15 mouse cellular contexts compared by ENCODE assay signal in the genomic region with DNA sequence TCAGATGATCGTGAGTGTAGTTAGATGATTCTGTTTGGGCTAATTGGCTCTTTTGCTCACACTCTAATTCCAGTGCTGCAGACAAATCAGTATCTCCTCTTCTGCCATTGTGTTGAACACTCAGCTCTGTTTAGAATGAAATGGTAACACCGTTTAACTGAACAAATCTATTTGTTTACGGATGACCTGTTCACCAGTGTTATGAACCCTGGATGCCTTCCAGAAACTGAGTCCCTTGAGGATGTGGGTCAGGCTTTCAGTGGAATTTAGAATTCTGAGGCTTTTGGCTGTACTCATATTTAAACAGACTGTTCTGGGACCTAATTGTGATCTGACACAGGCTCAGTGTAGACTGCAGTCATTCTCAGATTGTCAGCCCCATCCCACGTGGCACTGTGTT.
DNase-seq lines count a peak whose midpoint lies in the region; ATAC-seq lines count a peak whose summit lies in the region.
"Had no signal": no experiment of that assay in that cellular context is flagged by ENCODE, and none has a peak within 500 bp of the region (broad histone marks: within the 10 kb centered on the region; RNA-seq: fewer than 3 reads in every experiment).

No protein-coding gene starts in this region.

- no peak overlapping the region for H3K9ac ChIP-seq in heart, embryonic 11.5 days (ENCODE audit: low read depth, low read length)
- H3K9ac ChIP-seq: embryonic facial prominence, embryonic 13.5 days; heart, embryonic 13.5 days; hindbrain, embryonic 13.5 days; intestine, embryonic 15.5 days had no signal

- H3K4me1 ChIP-seq in heart, embryonic 11.5 days (ENCODE audit: control insufficient read depth, insufficient read depth, low read length): no peaks in the 10 kb centered on the region
- H3K4me1 ChIP-seq: embryonic facial prominence, embryonic 13.5 days; forebrain, embryonic 10.5 days; heart, embryonic 13.5 days; hindbrain, embryonic 13.5 days; intestine, embryonic 15.5 days had no signal

- H3K4me3 ChIP-seq in heart, embryonic 11.5 days (ENCODE audit: low read depth, low read length): no peak overlapping the region
- H3K4me3 ChIP-seq: embryonic facial prominence, embryonic 13.5 days; forebrain, embryonic 10.5 days; heart, embryonic 13.5 days; hindbrain, embryonic 13.5 days; intestine, embryonic 15.5 days had no signal

- H3K27me3 ChIP-seq in heart, embryonic 11.5 days (ENCODE audit: control insufficient read depth, insufficient read depth, low read length): no peaks in the 10 kb centered on the region
- H3K27me3 ChIP-seq: embryonic facial prominence, embryonic 13.5 days; heart, embryonic 13.5 days; hindbrain, embryonic 13.5 days; intestine, embryonic 15.5 days had no signal

- H3K4me2 ChIP-seq in heart, embryonic 11.5 days: no peak overlapping the region
- H3K4me2 ChIP-seq: embryonic facial prominence, embryonic 13.5 days; heart, embryonic 13.5 days; hindbrain, embryonic 13.5 days; intestine, embryonic 15.5 days; liver, embryonic 11.5 days had no signal

- H3K36me3 ChIP-seq in heart, embryonic 11.5 days (ENCODE audit: control insufficient read depth, insufficient read depth, low read length): no peaks in the 10 kb centered on the region
- H3K36me3 ChIP-seq: embryonic facial prominence, embryonic 13.5 days; forebrain, embryonic 10.5 days; heart, embryonic 13.5 days; hindbrain, embryonic 13.5 days; intestine, embryonic 15.5 days had no signal

- WGBS in heart, embryonic 11.5 days (ENCODE audit: insufficient replicate concordance): 64% methylated on average over 4 of the region's 4 CpGs

- no peak for ATAC-seq in heart, embryonic 11.5 days (replicated peaks; ENCODE audit: insufficient number of reproducible peaks, low FRiP score, low TSS enrichment)
- ATAC-seq: intestine, embryonic 15.5 days had no signal

- H3K9me3 ChIP-seq in heart, embryonic 11.5 days (replicated peaks; ENCODE audit: control insufficient read depth, low read length): no peaks in the 10 kb centered on the region
- H3K9me3 ChIP-seq: embryonic facial prominence, embryonic 13.5 days; forebrain, embryonic 10.5 days; heart, embryonic 13.5 days; hindbrain, embryonic 13.5 days; intestine, embryonic 15.5 days had no signal

- no peak overlapping the region for H3K27ac ChIP-seq in heart, embryonic 11.5 days (ENCODE audit: low read depth, low read length)
- H3K27ac ChIP-seq: embryonic facial prominence, embryonic 13.5 days; forebrain, embryonic 10.5 days; heart, embryonic 13.5 days; hindbrain, embryonic 13.5 days; intestine, embryonic 15.5 days had no signal

- intact Hi-C loops in heart, postnatal 10 days (cut with DNase I): no loop called here
- intact Hi-C loops in left cerebral cortex, postnatal 4 days (cut with DNase I): no loop called here

- DNase-seq in adrenal gland, adult 2 months: peak; percentile 2
- DNase-seq in adrenal gland, adult 8-10 months: no peak
- DNase-seq in heart, postnatal 10 days: peak; percentile 36 to 57
- peak; percentile 5 for DNase-seq in left cerebral cortex, postnatal 4 days
- DNase-seq in left cerebral cortex, adult 18-20 months (ENCODE audit: low spot score in 2 of 2): no peak
- DNase-seq in kidney, postnatal 36 days: peak; percentile 13 to 16
- DNase-seq in urinary bladder, adult 2 months (ENCODE audit: low spot score): no peak
- DNase-seq: cerebellum, adult 18-20 months had no signal

Comparison
In these comparisons a context has a peak if more than half of its experiments do, and no peak if none do; other contexts are left out.
1. DNase-seq: peak in adrenal gland, adult 2 months (single experiment), heart, postnatal 10 days (2 of 2), left cerebral cortex, postnatal 4 days (single experiment) and kidney, postnatal 36 days (2 of 2); none in adrenal gland, adult 8-10 months (single experiment), left cerebral cortex, adult 18-20 months (0 of 2) and urinary bladder, adult 2 months (single experiment).